Mouse (Mus musculus) bone marrow, adult 2 months (tissue): Measurements from ENCODE around the gene Zbtb7a.

Experiments
- CTCF ChIP-seq: fragments of 200-500 bp; IDR thresholded peaks from 2 replicates; pipeline ENCODE4 v1.5.1; 2011; ENCODE audit warnings: low read length, control low read depth; ENCODE audit not compliant: control insufficient read depth, insufficient read depth
- POLR2A ChIP-seq: fragments of 200-500 bp; IDR thresholded peaks from 2 replicates; pipeline ENCODE4 v1.6.1; 2011; ENCODE audit warnings: low read depth, mild to moderate bottlenecking, control low read depth, low read length, borderline replicate concordance; ENCODE audit not compliant: control insufficient read depth

DNA sequence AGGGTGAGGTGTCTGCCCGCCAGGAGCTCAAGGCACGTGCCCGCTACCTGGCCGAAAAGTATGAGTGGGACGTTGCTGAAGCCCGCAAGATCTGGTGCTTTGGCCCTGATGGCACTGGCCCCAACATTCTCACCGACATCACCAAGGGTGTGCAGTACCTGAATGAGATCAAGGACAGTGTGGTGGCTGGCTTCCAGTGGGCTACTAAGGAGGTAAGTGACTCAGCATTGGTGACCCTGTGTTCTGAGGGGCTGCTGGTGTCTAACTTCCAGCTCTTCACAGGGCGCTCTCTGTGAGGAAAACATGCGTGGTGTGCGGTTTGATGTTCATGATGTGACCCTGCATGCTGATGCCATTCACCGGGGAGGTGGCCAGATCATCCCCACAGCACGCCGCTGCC is 45.9 kb downstream of the Zbtb7a start:
- TF ChIP-seq CTCF (no peak), POLR2A (no peak)
